ENCODE assay signal across 8 mouse cellular contexts in genomic region chr2:92388891-92389641, GRCm38 (mm10). TPM values are rescaled to one million over a fixed set of nuclear protein-coding genes. Genes with fewer than 3 reads are reported as not detected.
A peak's percentile ranks its signal among the peaks of the same experiment; 100 is the strongest.
DNase-seq lines count a peak whose midpoint lies in the region; ATAC-seq and TF ChIP-seq lines count a peak whose summit lies in the region.

No protein-coding gene starts in this region.

- H3K27me3 ChIP-seq in hindbrain, embryonic 16.5 days (replicated peaks; ENCODE audit: control insufficient read depth, insufficient read depth, low read length), result no peaks in the 10 kb centered on the region

- peak; percentile 89 for ATAC-seq in hindbrain, embryonic 16.5 days

- intact Hi-C loops in gastrocnemius, adult 2 months (cut with DNase I), result no loop called here

- DNase-seq in T-cell, adult 2 months (ENCODE audit: low spot score), result peak; percentile 40
- peak; percentile 77 to 86 for DNase-seq in cerebellum, postnatal 36 days
- DNase-seq in gastrocnemius, adult 2 months, result peak; percentile 83
- DNase-seq in left cerebral cortex, adult 11 months (ENCODE audit: low spot score), result peak; percentile 95
- DNase-seq in lung, postnatal 25 days (ENCODE audit: low spot score), result peak; percentile 80
- DNase-seq in right cerebral cortex, postnatal 10 days (ENCODE audit: low spot score in 2 of 2), result peak; percentile 96 to 98
- DNase-seq in yolk sac, embryonic 10.5 days (ENCODE audit: low spot score), result peak; percentile 90

- H3K36me3 ChIP-seq in hindbrain, embryonic 16.5 days (ENCODE audit: control insufficient read depth, insufficient read depth, low read length), result peaks cover 30% of the 10 kb centered on the region

- peak overlapping the region; percentile 88 for H3K4me2 ChIP-seq in hindbrain, embryonic 16.5 days (ENCODE audit: low read length)

- peak overlapping the region; percentile 81 for H3K4me3 ChIP-seq in gastrocnemius, adult 2 months
- H3K4me3 ChIP-seq in hindbrain, embryonic 16.5 days (ENCODE audit: low read length), result peak overlapping the region; percentile 81

- H3K4me1 ChIP-seq in hindbrain, embryonic 16.5 days (ENCODE audit: control insufficient read depth, insufficient read depth, low read depth, low read length), result peaks cover 54% of the 10 kb centered on the region

- no peaks in the 10 kb centered on the region for H3K9me3 ChIP-seq in hindbrain, embryonic 16.5 days (ENCODE audit: control insufficient read depth, low read length)

- no peak for TF ChIP-seq CTCF in gastrocnemius, adult 2 months (IDR thresholded peaks at IDR 0.05)

- WGBS in hindbrain, embryonic 16.5 days, result under 1% methylated on average over 49 of the region's 62 CpGs

- H3K9ac ChIP-seq in hindbrain, embryonic 16.5 days (ENCODE audit: low read depth, low read length), result peak overlapping the region; percentile 88

- H3K27ac ChIP-seq in gastrocnemius, adult 2 months, result peak overlapping the region; percentile 84
- H3K27ac ChIP-seq in hindbrain, embryonic 16.5 days (ENCODE audit: low read depth, low read length), result peak overlapping the region; percentile 90

RNA-seq across cellular contexts. Expression of gene 1700029I15Rik, which starts 6.7 kb away (rescaled TPM):
- total RNA-seq in gastrocnemius, adult 2 months (2021), result 1 to 10 TPM in 1 of 2 experiments, under 1 TPM in 1; 0.69 to 1.1 TPM
- polyA plus RNA-seq in hindbrain, embryonic 16.5 days (2015; fragmentation: Nextera tagmentation; extraction: Ambion mirVana), result 5.8 and 7.7 TPM in 2 replicates

RNA-seq across cellular contexts. Expression of gene Mapk8ip1, which starts 12.0 kb away (rescaled TPM):
- total RNA-seq in gastrocnemius, adult 2 months (2021), result 1 to 10 TPM; 3.0 to 3.9 TPM
- polyA plus RNA-seq in hindbrain, embryonic 16.5 days (2015; fragmentation: Nextera tagmentation; extraction: Ambion mirVana), result 112 and 130 TPM in 2 replicates

RNA-seq across cellular contexts. Expression of gene Large2, which starts 14.4 kb away (rescaled TPM):
- under 1 TPM in 1 of 2 experiments, not detected in 1; 0.64 TPM for total RNA-seq in gastrocnemius, adult 2 months (2021)
- 1.7 and 2.3 TPM in 2 replicates for polyA plus RNA-seq in hindbrain, embryonic 16.5 days (2015; fragmentation: Nextera tagmentation; extraction: Ambion mirVana)

RNA-seq across cellular contexts. Expression of gene Pex16, which starts 14.6 kb away (rescaled TPM):
- total RNA-seq in gastrocnemius, adult 2 months (2021), result 10 to 100 TPM; 15.9 to 19.5 TPM
- 43.5 and 45.6 TPM in 2 replicates for polyA plus RNA-seq in hindbrain, embryonic 16.5 days (2015; fragmentation: Nextera tagmentation; extraction: Ambion mirVana)

RNA-seq across cellular contexts. Expression of gene Cry2, which starts 44.8 kb away (rescaled TPM):
- 10 to 100 TPM; 12.5 to 26.8 TPM for total RNA-seq in gastrocnemius, adult 2 months (2021)
- polyA plus RNA-seq in hindbrain, embryonic 16.5 days (2015; fragmentation: Nextera tagmentation; extraction: Ambion mirVana), result 51.4 and 53.2 TPM in 2 replicates

Comparison
In these comparisons a context has a peak if more than half of its experiments do, and no peak if none do; other contexts are left out.
1. Peak in every context shown above with its lines: DNase-seq, ATAC-seq, H3K4me3 ChIP-seq and H3K27ac ChIP-seq.
2. DNase-seq: peak in every context shown above with its lines; median percentile 97 in right cerebral cortex, postnatal 10 days; 95 in left cerebral cortex, adult 11 months; 90 in yolk sac, embryonic 10.5 days; 83 in gastrocnemius, adult 2 months; 82 in cerebellum, postnatal 36 days; 80 in lung, postnatal 25 days; 40 in T-cell, adult 2 months.